Mouse (Mus musculus): ENCODE results near the gene Majin. TPM values are rescaled to one million over a fixed set of nuclear protein-coding genes. Genes with fewer than 3 reads are reported as not detected.

Majin gene
- polyA plus RNA-seq, 1 experiment from 2014 or later, result not detected

- no peak overlapping the region for H3K4me3 ChIP-seq
- WGBS, result 49% methylated on average over 11 of the region's 11 CpGs
- no peak for ATAC-seq (ENCODE audit: low FRiP score, low read depth)
- H3K36me3 ChIP-seq, result 0 out of 2 replicates have a peak, but pooled peaks cover 3% of the 10 kb centered on the region
- no peak overlapping the region for H3K4me2 ChIP-seq (replicated peaks)
- no peak overlapping the region for H3K27ac ChIP-seq
- no peaks in the 10 kb centered on the region for H3K4me1 ChIP-seq
- peaks cover 7% of the 10 kb centered on the region; the same call in 1 of the 2 replicates for H3K27me3 ChIP-seq (replicated peaks)
- no peak overlapping the region for H3K9ac ChIP-seq
- no peaks in the 10 kb centered on the region for H3K9me3 ChIP-seq
These were observed 83.3 kb downstream of the Majin start for GRCm38 (mm10) chr19:6267306-6268169.

DNA sequence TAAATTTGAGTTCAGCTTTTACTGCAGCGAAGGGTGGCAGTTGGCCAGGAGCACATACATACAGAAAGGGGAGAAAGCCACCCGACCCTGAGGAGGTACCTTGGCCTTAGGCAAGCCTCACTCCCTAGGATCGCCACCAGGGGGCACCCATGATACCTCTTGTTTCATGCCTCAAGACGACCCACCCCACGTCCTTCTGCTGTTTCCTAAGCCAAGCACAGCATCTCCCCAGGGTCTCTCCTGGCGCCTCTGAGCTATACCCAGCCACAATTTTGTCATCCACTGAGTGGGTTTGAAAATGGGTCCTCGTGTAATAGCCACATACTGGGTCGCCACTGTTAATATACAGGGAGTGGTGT is 84.0 kb downstream of the Majin start:
- Histone ChIP-seq H3K4me3 (no peak overlapping the region), H3K4me2 (replicated peaks) (no peak overlapping the region), H3K9me3 (no peaks in the 10 kb centered on the region), H3K27me3 (replicated peaks) (peaks cover 7% of the 10 kb centered on the region; the same call in 1 of the 2 replicates), H3K36me3 (no peaks in the 10 kb centered on the region), H3K27ac (no peak overlapping the region), H3K9ac (no peak overlapping the region), H3K4me1 (no peaks in the 10 kb centered on the region)
- WGBS, result 13% methylated on average over 8 of the region's 8 CpGs
- ATAC-seq (ENCODE audit: low FRiP score, low read depth), result peak; percentile 71; the same call in 1 of the 2 replicates

- no peak for ATAC-seq (ENCODE audit: low FRiP score, low read depth)
- Histone ChIP-seq H3K27me3 (replicated peaks) (peaks cover 7% of the 10 kb centered on the region; the same call in 1 of the 2 replicates), H3K4me3 (no peak overlapping the region), H3K27ac (no peak overlapping the region), H3K4me1 (no peaks in the 10 kb centered on the region), H3K9ac (no peak overlapping the region), H3K4me2 (replicated peaks) (no peak overlapping the region), H3K9me3 (no peaks in the 10 kb centered on the region), H3K36me3 (no peaks in the 10 kb centered on the region)
- 83% methylated on average over 7 of the region's 7 CpGs for WGBS
These were observed 84.5 kb downstream of the Majin start for GRCm38 (mm10) chr19:6268670-6269132.

GRCm38 (mm10) chr19:6269798-6270475 is 85.7 kb downstream of the Majin start:
- no peak for ATAC-seq (ENCODE audit: low FRiP score, low read depth)
- no peak overlapping the region for H3K27ac ChIP-seq
- H3K36me3 ChIP-seq, result no peaks in the 10 kb centered on the region
- H3K4me1 ChIP-seq, result no peaks in the 10 kb centered on the region
- H3K9me3 ChIP-seq, result no peaks in the 10 kb centered on the region
- no peak overlapping the region for H3K4me3 ChIP-seq
- H3K9ac ChIP-seq, result no peak overlapping the region
- H3K27me3 ChIP-seq (replicated peaks), result peaks cover 7% of the 10 kb centered on the region; the same call in 1 of the 2 replicates
- H3K4me2 ChIP-seq (replicated peaks), result no peak overlapping the region
- whole genome bisulfite sequencing, result 89% methylated on average over 8 of the region's 8 CpGs

- H3K36me3 ChIP-seq, result no peaks in the 10 kb centered on the region
- no peaks in the 10 kb centered on the region for H3K9me3 ChIP-seq
- no peak overlapping the region for H3K9ac ChIP-seq
- H3K27me3 ChIP-seq (replicated peaks), result peaks cover 7% of the 10 kb centered on the region; the same call in 1 of the 2 replicates
- 65% methylated on average over 9 of the region's 9 CpGs for WGBS
- no peak for ATAC-seq (ENCODE audit: low FRiP score, low read depth)
- H3K4me1 ChIP-seq, result peaks cover 2% of the 10 kb centered on the region
- H3K27ac ChIP-seq, result no peak overlapping the region
- no peak overlapping the region for H3K4me3 ChIP-seq
- H3K4me2 ChIP-seq (replicated peaks), result no peak overlapping the region
These were observed 86.5 kb downstream of the Majin start for GRCm38 (mm10) chr19:6270661-6271060.

DNA sequence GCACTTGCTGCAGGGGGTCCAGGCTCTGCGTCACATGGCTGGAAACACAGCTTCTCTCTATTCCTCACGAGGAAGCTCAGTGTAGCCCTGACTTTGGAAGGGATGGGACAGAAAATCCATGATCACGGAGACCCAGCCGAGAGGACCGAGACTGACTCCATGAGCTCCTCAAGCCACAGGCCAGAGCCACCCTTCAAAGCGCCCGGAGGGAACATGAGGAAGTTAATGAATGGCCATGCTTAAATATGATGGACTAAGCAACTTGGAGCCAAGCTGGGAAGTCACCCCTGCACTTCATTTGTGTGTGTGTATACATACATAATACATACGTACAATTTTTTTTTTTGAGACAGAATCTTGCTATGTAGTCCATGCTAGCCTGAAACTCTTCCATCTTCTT is 87.0 kb downstream of the Majin start:
- Histone ChIP-seq H3K4me1 (peaks cover 3% of the 10 kb centered on the region), H3K4me2 (replicated peaks) (no peak overlapping the region), H3K27ac (no peak overlapping the region), H3K27me3 (replicated peaks) (peaks cover 7% of the 10 kb centered on the region; the same call in 1 of the 2 replicates), H3K4me3 (no peak overlapping the region), H3K9me3 (no peaks in the 10 kb centered on the region), H3K9ac (no peak overlapping the region), H3K36me3 (no peaks in the 10 kb centered on the region)
- no peak for ATAC-seq (ENCODE audit: low FRiP score, low read depth)
- 32% methylated on average over 8 of the region's 8 CpGs for WGBS

DNA sequence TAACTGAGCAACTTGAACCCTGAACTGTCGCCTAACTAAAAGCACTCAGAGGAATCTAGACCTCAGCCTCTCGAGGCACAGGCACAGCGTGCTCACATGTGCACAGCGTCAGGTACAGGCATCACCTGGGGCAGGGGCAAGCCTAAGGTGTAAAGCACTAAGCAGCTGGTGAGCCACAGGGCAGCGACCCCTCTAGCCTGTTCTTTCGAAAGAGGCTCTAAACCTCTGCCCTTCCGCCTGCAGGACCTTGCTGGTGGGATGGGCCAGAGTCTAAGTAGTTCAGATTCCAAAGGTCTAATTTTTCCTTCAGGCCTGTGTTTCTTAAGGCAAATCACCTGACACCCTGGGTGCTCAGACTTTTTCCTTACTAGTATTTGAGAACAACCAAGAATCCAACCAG is 87.9 kb downstream of the Majin start:
- ATAC-seq (ENCODE audit: low FRiP score, low read depth), result no peak
- Histone ChIP-seq H3K9me3 (no peaks in the 10 kb centered on the region), H3K27ac (no peak overlapping the region), H3K4me2 (replicated peaks) (no peak overlapping the region), H3K4me3 (no peak overlapping the region), H3K27me3 (replicated peaks) (peaks cover 7% of the 10 kb centered on the region; the same call in 1 of the 2 replicates), H3K4me1 (peaks cover 3% of the 10 kb centered on the region), H3K36me3 (no peaks in the 10 kb centered on the region), H3K9ac (no peak overlapping the region)
- WGBS, result 70% methylated on average over 7 of the region's 7 CpGs

DNA sequence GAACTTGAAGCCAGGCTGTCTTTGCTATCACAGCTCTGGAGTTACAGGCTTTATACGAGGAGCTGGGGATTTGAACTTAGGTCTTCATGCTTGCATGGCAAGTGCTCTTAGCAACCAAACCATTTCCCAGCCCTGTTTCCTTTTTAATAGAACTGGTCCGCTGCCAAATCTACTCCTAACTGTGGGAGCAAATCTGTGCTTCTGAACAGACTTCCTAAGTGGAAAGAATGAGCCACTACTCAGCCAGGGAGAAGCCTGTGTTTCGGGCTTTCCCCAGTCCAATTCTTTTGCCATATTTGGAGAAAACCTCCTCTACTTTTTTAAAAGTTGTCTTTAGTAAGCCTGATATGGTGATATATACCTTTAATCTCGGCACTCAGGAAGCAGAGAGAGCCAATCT is 88.5 kb downstream of the Majin start:
- WGBS, result 87% methylated on average over 4 of the region's 4 CpGs
- Histone ChIP-seq H3K36me3 (no peaks in the 10 kb centered on the region), H3K4me2 (replicated peaks) (no peak overlapping the region), H3K4me3 (no peak overlapping the region), H3K27ac (no peak overlapping the region), H3K4me1 (peaks cover 7% of the 10 kb centered on the region), H3K9me3 (no peaks in the 10 kb centered on the region), H3K27me3 (replicated peaks) (peaks cover 7% of the 10 kb centered on the region; the same call in 1 of the 2 replicates), H3K9ac (no peak overlapping the region)
- ATAC-seq (ENCODE audit: low FRiP score, low read depth), result no peak

DNA sequence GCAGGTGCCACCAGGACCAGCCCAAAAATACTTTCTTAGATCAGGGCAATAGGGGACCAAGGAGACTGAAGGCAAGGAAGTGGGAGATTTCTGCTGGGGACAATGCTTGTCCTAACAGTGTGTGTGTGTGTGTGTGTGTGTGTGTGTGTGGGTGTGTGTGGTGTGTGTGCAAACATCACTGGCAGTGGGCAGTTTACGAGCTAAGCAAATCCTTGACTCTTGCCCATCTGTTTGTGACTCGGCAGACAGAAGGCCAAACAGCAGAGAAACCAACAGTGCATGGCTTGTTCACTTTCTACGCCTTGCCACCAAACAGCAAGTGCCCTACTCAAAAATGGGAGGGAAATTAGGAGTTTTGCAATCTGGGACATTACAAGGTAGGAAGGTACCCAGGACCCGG is 89.4 kb downstream of the Majin start:
- Histone ChIP-seq H3K9ac (no peak overlapping the region), H3K4me1 (peaks cover 16% of the 10 kb centered on the region), H3K9me3 (no peaks in the 10 kb centered on the region), H3K4me2 (replicated peaks) (no peak overlapping the region), H3K4me3 (no peak overlapping the region), H3K36me3 (no peaks in the 10 kb centered on the region), H3K27me3 (replicated peaks) (peaks cover 7% of the 10 kb centered on the region; the same call in 1 of the 2 replicates), H3K27ac (no peak overlapping the region)
- 79% methylated on average over 4 of the region's 4 CpGs for whole genome bisulfite sequencing
- no peak for ATAC-seq (ENCODE audit: low FRiP score, low read depth)

MicroRNAs within 50 kb of the gene (microRNA counts, 519-probe panel; counts per million panel counts)
- 342 counts per million, percentile 67 among the panel's probes with 10 or more counts for microRNA mmu-miR-192

Small RNA genes within 50 kb of the gene (microRNA-seq; reads per million reads assigned to microRNA genes)
- 62.5 reads per million, percentile 46 among the genes with 10 or more reads in this experiment for gene Mir192
- gene Mir194-2, result 50.9 reads per million, percentile 43 among the genes with 10 or more reads in this experiment

Other genes with a start within 250 kb of the Majin start
- gene Pola2, start 220.2 kb upstream of the Majin start, polyA plus RNA-seq (2016; fragmentation: Nextera tagmentation; extraction: Ambion mirVana), result 44.4 and 46.6 TPM in 2 replicates
- gene Slc22a20, start 198.2 kb upstream of the Majin start, polyA plus RNA-seq (2016; fragmentation: Nextera tagmentation; extraction: Ambion mirVana), result not detected in 2 replicates
- gene Capn1, start 168.5 kb upstream of the Majin start, polyA plus RNA-seq (2016; fragmentation: Nextera tagmentation; extraction: Ambion mirVana), result 5.6 and 6.4 TPM in 2 replicates
- 33.2 and 35.2 TPM in 2 replicates for gene Syvn1, start 137.8 kb upstream of the Majin start, polyA plus RNA-seq (2016; fragmentation: Nextera tagmentation; extraction: Ambion mirVana)
- gene Mrpl49, start 126.6 kb upstream of the Majin start, polyA plus RNA-seq (2016; fragmentation: Nextera tagmentation; extraction: Ambion mirVana), result 66.0 and 68.6 TPM in 2 replicates
- 635 and 643 TPM in 2 replicates for gene Fau, start 126.5 kb upstream of the Majin start, polyA plus RNA-seq (2016; fragmentation: Nextera tagmentation; extraction: Ambion mirVana)
- 34.3 and 38.2 TPM in 2 replicates for gene Znhit2, start 123.2 kb upstream of the Majin start, polyA plus RNA-seq (2016; fragmentation: Nextera tagmentation; extraction: Ambion mirVana)
- 44.3 and 45.9 TPM in 2 replicates for gene Tm7sf2, start 116.0 kb upstream of the Majin start, polyA plus RNA-seq (2016; fragmentation: Nextera tagmentation; extraction: Ambion mirVana)
- gene Vps51, start 107.2 kb upstream of the Majin start, polyA plus RNA-seq (2016; fragmentation: Nextera tagmentation; extraction: Ambion mirVana), result 79.4 and 80.6 TPM in 2 replicates
- gene Tmem262, start 104.4 kb upstream of the Majin start, polyA plus RNA-seq (2016; fragmentation: Nextera tagmentation; extraction: Ambion mirVana), result not detected in 2 replicates
- 2.6 and 3.2 TPM in 2 replicates for gene Gm28374, start 102.1 kb upstream of the Majin start, polyA plus RNA-seq (2016; fragmentation: Nextera tagmentation; extraction: Ambion mirVana)
- 72.4 and 75.0 TPM in 2 replicates for gene Zfpl1, start 99.4 kb upstream of the Majin start, polyA plus RNA-seq (2016; fragmentation: Nextera tagmentation; extraction: Ambion mirVana)
- gene Cdca5, start 99.4 kb upstream of the Majin start, polyA plus RNA-seq (2016; fragmentation: Nextera tagmentation; extraction: Ambion mirVana), result 27.1 and 28.4 TPM in 2 replicates
- 0.33 TPM in 1 of 2 replicates, not detected in the other for gene AC131692.1, start 90.0 kb upstream of the Majin start, polyA plus RNA-seq (2016; fragmentation: Nextera tagmentation; extraction: Ambion mirVana)
- gene Naaladl1, start 78.6 kb upstream of the Majin start, polyA plus RNA-seq (2016; fragmentation: Nextera tagmentation; extraction: Ambion mirVana), result 0.63 and 0.82 TPM in 2 replicates
- 53.5 and 59.0 TPM in 2 replicates for gene Sac3d1, start 65.7 kb upstream of the Majin start, polyA plus RNA-seq (2016; fragmentation: Nextera tagmentation; extraction: Ambion mirVana)
- gene Snx15, start 56.1 kb upstream of the Majin start, polyA plus RNA-seq (2016; fragmentation: Nextera tagmentation; extraction: Ambion mirVana), result 40.3 and 42.3 TPM in 2 replicates
- gene Batf2, start 43.4 kb upstream of the Majin start, polyA plus RNA-seq (2016; fragmentation: Nextera tagmentation; extraction: Ambion mirVana), result not detected in 2 replicates
- 100 and 102 TPM in 2 replicates for gene Arl2, start 42.8 kb upstream of the Majin start, polyA plus RNA-seq (2016; fragmentation: Nextera tagmentation; extraction: Ambion mirVana)
- gene Gpha2, start 42.0 kb downstream of the Majin start, polyA plus RNA-seq (2016; fragmentation: Nextera tagmentation; extraction: Ambion mirVana), result not detected in 2 replicates
- 77.8 and 82.8 TPM in 2 replicates for gene Ppp2r5b, start 51.5 kb downstream of the Majin start, polyA plus RNA-seq (2016; fragmentation: Nextera tagmentation; extraction: Ambion mirVana)
- gene Atg2a, start 57.3 kb downstream of the Majin start, polyA plus RNA-seq (2016; fragmentation: Nextera tagmentation; extraction: Ambion mirVana), result 13.8 and 14.7 TPM in 2 replicates
- gene Ehd1, start 92.3 kb downstream of the Majin start, polyA plus RNA-seq (2016; fragmentation: Nextera tagmentation; extraction: Ambion mirVana), result 87.2 and 96.4 TPM in 2 replicates
- gene Cdc42bpg, start 122.1 kb downstream of the Majin start, polyA plus RNA-seq (2016; fragmentation: Nextera tagmentation; extraction: Ambion mirVana), result 0.27 and 0.60 TPM in 2 replicates
- gene Men1, start 150.6 kb downstream of the Majin start, polyA plus RNA-seq (2016; fragmentation: Nextera tagmentation; extraction: Ambion mirVana), result 93.3 and 93.5 TPM in 2 replicates
- gene Map4k2, start 156.7 kb downstream of the Majin start, polyA plus RNA-seq (2016; fragmentation: Nextera tagmentation; extraction: Ambion mirVana), result 16.0 and 18.4 TPM in 2 replicates
- 171 TPM in 2 replicates for gene Sf1, start 179.3 kb downstream of the Majin start, polyA plus RNA-seq (2016; fragmentation: Nextera tagmentation; extraction: Ambion mirVana)
- 4.7 and 5.5 TPM in 2 replicates for gene Pygm, start 200.0 kb downstream of the Majin start, polyA plus RNA-seq (2016; fragmentation: Nextera tagmentation; extraction: Ambion mirVana)
- gene Rasgrp2, start 215.0 kb downstream of the Majin start, polyA plus RNA-seq (2016; fragmentation: Nextera tagmentation; extraction: Ambion mirVana), result 26.4 and 28.3 TPM in 2 replicates
- 31.2 and 32.9 TPM in 2 replicates for gene Nrxn2, start 234.3 kb downstream of the Majin start, polyA plus RNA-seq (2016; fragmentation: Nextera tagmentation; extraction: Ambion mirVana)